Mouse (Mus musculus): ENCODE results near the gene Vmn1r211. TPM values are rescaled to one million over a fixed set of nuclear protein-coding genes. Genes with fewer than 3 reads are reported as not detected.

Vmn1r211 gene
- total RNA-seq (2023) = not detected

DNA sequence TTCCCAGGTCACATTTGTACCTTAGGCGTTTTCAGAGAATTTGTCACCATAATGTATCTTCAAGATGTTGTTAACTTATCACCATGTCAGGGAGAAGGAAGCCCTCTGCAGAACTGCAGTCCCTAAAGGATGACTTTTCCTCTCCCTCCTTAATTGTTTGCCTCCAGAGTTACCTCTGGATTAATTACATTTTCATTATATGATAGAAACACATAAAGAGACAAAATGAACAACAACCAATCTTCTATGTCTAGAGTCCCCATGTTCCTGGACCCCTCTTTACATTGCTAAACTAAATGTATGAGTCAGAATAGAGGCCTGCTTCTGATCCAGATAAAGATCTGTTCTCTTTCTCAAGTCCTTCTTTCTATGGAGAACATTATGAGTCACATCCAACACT is at the start of gene Vmn1r211:
Gene Vmn1r211, minus strand, starts transcription at position 101 of the 400 bp plus-strand sequence.

DNA sequence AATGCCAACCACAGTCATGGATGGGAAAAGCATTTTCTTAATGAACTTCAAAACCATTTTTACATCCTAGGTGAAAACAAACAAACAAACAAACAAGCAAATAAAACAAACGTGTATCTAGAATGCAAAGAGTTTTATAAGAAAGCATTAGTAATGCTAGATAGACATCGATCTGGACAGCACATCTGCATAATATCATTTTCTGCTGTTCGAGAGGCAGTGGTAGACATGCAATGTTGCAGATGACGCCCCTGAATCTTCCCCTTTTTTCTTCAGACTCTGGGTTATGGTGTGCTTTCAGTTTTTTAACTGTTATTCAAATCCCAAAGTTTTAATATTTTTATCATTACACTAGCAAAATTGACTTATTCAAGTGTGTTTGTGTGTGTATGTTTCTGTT is 26.7 kb upstream of the Vmn1r211 start, which contains the start of gene Vmn1r212:
Gene Vmn1r212, minus strand, starts transcription at position 101 of the 400 bp plus-strand sequence.

DNA sequence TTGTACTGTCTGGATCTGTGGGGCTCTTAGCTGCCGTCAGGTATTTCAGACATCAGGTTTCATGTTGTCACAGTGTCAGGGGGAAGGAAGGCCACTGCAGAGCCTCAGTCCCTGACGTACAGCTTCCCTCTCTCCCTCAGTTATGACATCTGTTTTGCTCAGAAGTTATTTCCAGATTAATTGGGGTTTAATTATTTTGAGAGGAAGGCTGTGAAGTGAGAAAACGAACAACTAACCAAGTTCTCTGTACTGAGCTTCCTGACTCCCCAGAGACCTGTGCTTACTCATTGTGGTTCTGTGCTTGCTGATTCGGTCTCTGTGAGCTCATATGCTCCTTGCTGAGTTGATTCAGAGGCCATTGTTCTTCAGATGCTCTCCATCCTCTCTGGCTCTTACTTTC is 26.1 kb downstream of the Vmn1r211 start, which contains the start of gene Vmn1r210:
Gene Vmn1r210, minus strand, starts transcription at position 101 of the 400 bp plus-strand sequence.

DNA sequence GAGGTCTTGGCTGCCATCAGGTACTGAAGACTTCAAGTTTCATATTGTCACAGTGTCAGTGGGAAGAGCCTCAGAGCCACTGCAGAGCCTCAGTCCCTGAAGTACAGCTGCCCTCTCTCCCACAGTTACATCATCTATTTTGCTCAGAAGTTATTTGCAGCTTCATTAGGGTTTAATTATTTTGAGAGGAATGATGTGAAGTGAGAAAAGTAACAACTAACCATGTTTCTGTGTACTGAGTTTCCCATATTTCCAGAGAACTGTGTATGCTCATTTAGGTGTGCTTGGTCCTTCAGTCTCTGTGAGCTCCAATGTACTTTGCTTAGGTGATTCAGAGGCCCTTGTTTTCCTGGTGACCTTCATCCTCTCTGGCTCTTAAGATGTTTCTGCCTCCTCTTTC is 47.8 kb downstream of the Vmn1r211 start, which contains the start of gene Vmn1r209:
Gene Vmn1r209, minus strand, starts transcription at position 101 of the 400 bp plus-strand sequence.

Other genes with a start within 250 kb of the Vmn1r211 start
- not detected for gene Vmn1r206, start 233.3 kb downstream of the Vmn1r211 start, total RNA-seq (2023)
- gene Vmn1r207-ps, start 127.9 kb downstream of the Vmn1r211 start, total RNA-seq (2023) = under 1 TPM in 1 of 2 experiments, not detected in 1; 0.12 TPM
- not detected for gene Vmn1r208, start 80.2 kb downstream of the Vmn1r211 start, total RNA-seq (2023)
- gene Vmn1r209, start 47.9 kb downstream of the Vmn1r211 start, total RNA-seq (2023) = under 1 TPM in 1 of 2 experiments, not detected in 1; 0.08 TPM
- gene Vmn1r210, start 26.2 kb downstream of the Vmn1r211 start, total RNA-seq (2023) = not detected
- gene Vmn1r212, start 26.6 kb upstream of the Vmn1r211 start, total RNA-seq (2023) = not detected
- not detected for gene Vmn1r213, start 150.1 kb upstream of the Vmn1r211 start, total RNA-seq (2023)
- not detected for gene Vmn1r214, start 172.9 kb upstream of the Vmn1r211 start, total RNA-seq (2023)
- gene Vmn1r215, start 210.5 kb upstream of the Vmn1r211 start, total RNA-seq (2023) = not detected